Mouse (Mus musculus) testis, adult 2 months (tissue): ENCODE results near the gene S100a2.

Experiments
- CTCF ChIP-seq: fragments of 200-500 bp; IDR thresholded peaks from 2 replicates; pipeline ENCODE4 v1.5.1; 2012; ENCODE audit warnings: low read depth, mild to moderate bottlenecking, inconsistent platforms, low read length, moderate library complexity; ENCODE audit not compliant: control insufficient read depth, insufficient read depth, insufficient replicate concordance
- POLR2A ChIP-seq: fragments of 200-500 bp; IDR thresholded peaks from 2 replicates; pipeline ENCODE4 v1.6.1; 2012; ENCODE audit warnings: low read depth, mild to moderate bottlenecking, inconsistent platforms, low read length, moderate library complexity; ENCODE audit not compliant: control insufficient read depth

- TF ChIP-seq POLR2A (no peak), CTCF (no peak)
Measured at GRCm38 (mm10) chr3:90599401-90599800, 9.4 kb downstream of the S100a2 start.
